Mouse (Mus musculus) B cell, adult 67 days (primary cell): ENCODE data around the gene Ube2d1. TPM values are rescaled to one million over a fixed set of nuclear protein-coding genes. Genes with fewer than 3 reads are reported as not detected.

Source experiments
- total RNA-seq, 2 experiments: library from RNA; stranded (reverse); gene quantifications; 4 replicates each; pipeline ENCODE4 v1.2.4; 2023

Gene Ube2d1
- total RNA-seq, result 10 to 100 TPM; 73.7 to 81.0 TPM

GRCm38 (mm10) chr10:71285126-71285580 is at the start of gene Ube2d1:
TSS of gene Ube2d1 (minus strand) at chr10:71285262.

GRCm38 (mm10) chr10:71238240-71238554 is 46.9 kb downstream of the Ube2d1 start, which contains the start of gene Tfam:
TSS of gene Tfam (minus strand) at chr10:71238280.

Other genes starting within 250 kb of the Ube2d1 start
- not detected for gene Bicc1, start 125.6 kb downstream of the Ube2d1 start, total RNA-seq
- gene Tfam, start 47.0 kb downstream of the Ube2d1 start, total RNA-seq, result 10 to 100 TPM; 66.3 to 87.5 TPM
- gene Cisd1, start 59.7 kb upstream of the Ube2d1 start, total RNA-seq, result 10 to 100 TPM; 13.4 to 14.9 TPM
- gene Ipmk, start 62.5 kb upstream of the Ube2d1 start, total RNA-seq, result 10 to 100 TPM; 23.2 to 29.6 TPM